In the genomic region with DNA sequence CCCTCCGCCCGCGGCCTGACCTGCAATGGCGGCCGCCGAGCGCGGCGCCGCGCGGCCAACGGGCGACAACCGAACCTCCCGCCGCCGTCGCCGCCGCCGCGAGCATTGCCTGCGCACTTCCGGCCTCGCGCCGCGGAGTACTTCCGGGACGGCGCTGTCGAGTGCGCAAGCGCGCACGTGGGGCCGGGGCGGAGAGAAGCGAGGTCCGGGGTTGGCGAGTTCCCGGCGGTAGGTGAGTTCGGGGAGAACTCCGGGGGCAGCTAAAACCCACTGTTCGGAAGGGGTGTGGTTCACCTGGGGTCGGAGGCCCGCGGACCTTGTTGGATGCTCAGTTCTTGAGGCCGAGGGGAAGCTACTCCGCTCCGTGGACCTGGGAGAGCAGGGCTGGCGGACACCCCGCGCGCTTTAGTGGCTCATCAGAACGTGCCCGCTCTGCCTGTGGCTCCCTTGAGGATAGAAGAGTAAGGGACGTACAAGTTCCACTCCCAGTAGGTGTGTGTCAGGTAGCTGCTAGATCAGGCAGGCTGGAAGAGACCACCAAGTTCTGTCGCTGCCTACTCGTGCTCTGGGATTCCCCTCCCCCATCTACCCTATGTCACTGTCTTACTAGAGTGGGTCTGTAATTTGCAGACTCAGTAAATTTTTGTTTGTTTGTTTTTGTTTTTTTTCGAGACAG, we compare ENCODE assay signal across 8 mouse cellular contexts. TPM values are rescaled to one million over a fixed set of nuclear protein-coding genes. Genes with fewer than 3 reads are reported as not detected.
DNase-seq lines count a peak whose midpoint lies in the region; ATAC-seq lines count a peak whose summit lies in the region.

Gene Utp4, plus strand, starts transcription at position 156 of the 676 bp plus-strand sequence.

- intact Hi-C loops in gastrocnemius, postnatal 14 days (cut with DNase I; ENCODE audit: low total_unique reads): no loop called here
- intact Hi-C loops in left cerebral cortex, postnatal 25 days (cut with DNase I): no loop called here

- peak; percentile 85 for ATAC-seq in inflammation-experienced regulatory T-cells, adult 6 months

- DNase-seq in adrenal gland, adult 8-10 months: peak; percentile 75
- peak; percentile 88 for DNase-seq in embryo, embryonic 10.5 days (ENCODE audit: low spot score)
- peak; percentile 90 for DNase-seq in gastrocnemius, postnatal 14 days
- DNase-seq in left cerebral cortex, postnatal 25 days (ENCODE audit: low spot score in 2 of 2): peak; percentile 86 to 91
- DNase-seq in mesoderm, embryonic 11.5 days (ENCODE audit: low read depth, low spot score): peak; percentile 93
- peak; percentile 92 for DNase-seq in right cerebral cortex, postnatal 25 days
- DNase-seq in yolk sac, embryonic 10.5 days (ENCODE audit: low spot score): peak; percentile 87

RNA-seq across cellular contexts. Expression of gene Utp4, which starts in this region (rescaled TPM):
- total RNA-seq in adrenal gland, adult 8-10 months (2022): 10 to 100 TPM; 38.8 to 43.1 (median 42.6) TPM
- total RNA-seq in gastrocnemius, postnatal 14 days (2021): 10 to 100 TPM; 15.7 to 19.5 TPM
- 10 to 100 TPM; 42.0 to 52.6 (median 48.3) TPM for polyA plus RNA-seq in inflammation-experienced regulatory T-cells, adult 6 months (2017; shearing (Covaris generic))
- total RNA-seq in left cerebral cortex, postnatal 25 days (2021): 10 to 100 TPM; 33.2 to 33.6 TPM

Comparison
In these comparisons a context has a peak if more than half of its experiments do, and no peak if none do; other contexts are left out.
1. Peak in every context shown above with its lines: DNase-seq and ATAC-seq.